ENCODE assay signal across 1 mouse cellular context in the genomic region with DNA sequence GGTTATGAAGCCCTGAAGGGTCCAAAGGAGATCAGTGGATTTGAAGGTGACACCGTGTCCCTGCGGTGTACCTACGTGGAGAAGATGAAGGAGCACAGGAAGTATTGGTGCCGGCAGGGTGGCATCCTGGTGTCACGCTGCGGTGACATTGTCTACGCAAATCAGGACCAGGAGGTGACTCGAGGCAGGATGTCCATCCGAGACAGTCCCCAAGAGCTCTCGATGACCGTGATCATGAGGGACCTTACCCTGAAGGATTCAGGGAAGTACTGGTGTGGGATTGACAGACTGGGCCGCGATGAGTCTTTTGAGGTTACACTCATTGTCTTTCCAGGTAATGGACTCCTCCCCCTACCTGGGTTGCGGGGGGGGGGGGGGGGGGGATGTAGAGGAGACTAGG.
TF ChIP-seq lines count a peak whose summit lies in the region.

No protein-coding gene starts in this region.

TF ChIP-seq in ES-E14, 5 proteins besides CTCF, POLR2A, EP300 and RAD21:
- TF ChIP-seq MAFK (IDR thresholded peaks at IDR 0.05; ENCODE audit: insufficient read depth, low read depth, low read length) (no peak), HCFC1 (IDR thresholded peaks at IDR 0.05; ENCODE audit: borderline replicate concordance, insufficient read depth, low read length) (no peak), ZNF384 (IDR thresholded peaks at IDR 0.05; ENCODE audit: low read depth, low read length) (no peak), CHD2 (IDR thresholded peaks at IDR 0.05; ENCODE audit: low read depth, low read length) (no peak), ZC3H11A (IDR thresholded peaks at IDR 0.05; ENCODE audit: borderline replicate concordance, low read depth, low read length) (no peak)
